Mouse (Mus musculus): ENCODE results near the gene Rtl1.

Gene Rtl1

GRCm38 (mm10) chr12:109600230-109600629, at the start of gene Rtl1:
TSS of gene Rtl1 (minus strand) at chr12:109600330.
- no peak for DNase-seq

GRCm38 (mm10) chr12:109640560-109641167, 40.5 kb upstream of the Rtl1 start:
- DNase-seq: no peak

GRCm38 (mm10) chr12:109632035-109632434, 31.9 kb upstream of the Rtl1 start:
- DNase-seq: no peak

GRCm38 (mm10) chr12:109628887-109629286, 28.8 kb upstream of the Rtl1 start:
- DNase-seq: no peak

GRCm38 (mm10) chr12:109626910-109627309, 26.8 kb upstream of the Rtl1 start:
- no peak for DNase-seq

- DNase-seq: peak; percentile 30 to 40
These were observed 20.1 kb upstream of the Rtl1 start for GRCm38 (mm10) chr12:109620196-109620595.

- DNase-seq: no peak
These were observed 17.9 kb upstream of the Rtl1 start for GRCm38 (mm10) chr12:109617993-109618392.

- no peak for DNase-seq
These were observed 17.0 kb upstream of the Rtl1 start for GRCm38 (mm10) chr12:109617126-109617525.

GRCm38 (mm10) chr12:109615371-109615770, 15.2 kb upstream of the Rtl1 start:
- no peak for DNase-seq

GRCm38 (mm10) chr12:109614416-109614815, 14.3 kb upstream of the Rtl1 start:
- no peak for DNase-seq

GRCm38 (mm10) chr12:109612392-109613385, 12.6 kb upstream of the Rtl1 start:
- DNase-seq: no peak

- DNase-seq: no peak
These were observed 8.7 kb upstream of the Rtl1 start for GRCm38 (mm10) chr12:109608576-109609440.

- DNase-seq: no peak
These were observed 7.8 kb upstream of the Rtl1 start for GRCm38 (mm10) chr12:109607953-109608352.

- no peak for DNase-seq
These were observed 7.1 kb upstream of the Rtl1 start for GRCm38 (mm10) chr12:109607191-109607590.

GRCm38 (mm10) chr12:109604982-109605721, 5.0 kb upstream of the Rtl1 start:
- DNase-seq: no peak

- DNase-seq: no peak
These were observed 1.4 kb downstream of the Rtl1 start for GRCm38 (mm10) chr12:109598551-109599250.

- DNase-seq: no peak
These were observed 3.4 kb downstream of the Rtl1 start for GRCm38 (mm10) chr12:109596726-109597125.

- DNase-seq: no peak
These were observed 3.9 kb downstream of the Rtl1 start for GRCm38 (mm10) chr12:109596232-109596631.

- peak; percentile 66 to 72 for DNase-seq
These were observed 4.4 kb downstream of the Rtl1 start for GRCm38 (mm10) chr12:109595753-109596152.

GRCm38 (mm10) chr12:109594961-109595360, 5.2 kb downstream of the Rtl1 start:
- no peak for DNase-seq

GRCm38 (mm10) chr12:109582185-109582584, 17.9 kb downstream of the Rtl1 start:
- DNase-seq: no peak

GRCm38 (mm10) chr12:109572259-109572658, 27.9 kb downstream of the Rtl1 start:
- no peak for DNase-seq

All from cerebellum, postnatal 36 days (tissue).